Mouse (Mus musculus) intestine, embryonic 15.5 days (tissue): Measurements from ENCODE around the gene Cdc42se1. TPM values are rescaled to one million over a fixed set of nuclear protein-coding genes. Genes with fewer than 3 reads are reported as not detected.

ENCODE experiments used
- ATAC-seq: fragments of 200-750 bp; cut with Nextera tagmentation; 2 replicates; pipeline ENCODE4 v1.8.0; 2017; ENCODE audit warnings: moderate TSS enrichment, moderate library complexity
- H3K27ac ChIP-seq: fragments of 300-500 bp; sonication (generic); 2 replicates; pipeline ENCODE4 v1.5.1; 2015; ENCODE audit warnings: mild to moderate bottlenecking, inconsistent platforms
- H3K27me3 ChIP-seq: fragments of 300-500 bp; sonication (generic); replicated peaks from 2 replicates; pipeline ENCODE4 v1.6.1; 2015; ENCODE audit warnings: inconsistent platforms
- H3K36me3 ChIP-seq: fragments of 300-500 bp; sonication (generic); 2 replicates; pipeline ENCODE4 v1.6.1; 2015; ENCODE audit warnings: inconsistent platforms
- H3K4me1 ChIP-seq: fragments of 300-500 bp; sonication (generic); replicated peaks from 2 replicates; pipeline ENCODE4 v1.6.1; 2015; ENCODE audit warnings: inconsistent platforms
- H3K4me2 ChIP-seq: fragments of 300-500 bp; sonication (generic); replicated peaks from 2 replicates; pipeline ENCODE4 v1.6.1; 2015; ENCODE audit warnings: mild to moderate bottlenecking, inconsistent platforms
- H3K4me3 ChIP-seq: fragments of 300-500 bp; sonication (generic); replicated peaks from 2 replicates; pipeline ENCODE4 v1.5.1; 2015; ENCODE audit warnings: inconsistent platforms
- H3K9ac ChIP-seq: fragments of 300-500 bp; sonication (generic); 2 replicates; pipeline ENCODE4 v1.6.1; 2015; ENCODE audit warnings: inconsistent platforms
- H3K9me3 ChIP-seq: fragments of 300-500 bp; sonication (generic); 2 replicates; pipeline ENCODE4 v1.6.1; 2016; ENCODE audit warnings: inconsistent platforms
- WGBS: fragments of 180-500 bp; shearing (Covaris S2); methylation state at CpG from one replicate; pipeline ENCODE4 v1.1.7; 2015; 5-methylcytosine and 5-hydroxymethylcytosine counted together
- polyA plus RNA-seq: library from polyadenylated mRNA; unstranded; fragments of >200 nt; fragmentation: Nextera tagmentation; extraction: Ambion mirVana; gene quantifications from 2 replicates; pipeline ENCODE4 v1.2.1, GENCODE M21; 2015

The Cdc42se1 gene
- polyA plus RNA-seq, 1 experiment from 2014 or later, result 74.3 TPM

GRCm38 (mm10) chr3:95266052-95266451, 37.5 kb downstream of the Cdc42se1 start:
- Histone ChIP-seq H3K4me3 (no peak overlapping the region), H3K27ac (no peak overlapping the region), H3K36me3 (peaks cover 19% of the 10 kb centered on the region), H3K9ac (no peak overlapping the region), H3K27me3 (no peaks in the 10 kb centered on the region), H3K4me1 (no peaks in the 10 kb centered on the region), H3K9me3 (no peaks in the 10 kb centered on the region), H3K4me2 (no peak overlapping the region)
- no peak for ATAC-seq
- WGBS, result 89% methylated on average over 3 of the region's 3 CpGs

- no peak overlapping the region for H3K4me2 ChIP-seq
- no peak overlapping the region for H3K9ac ChIP-seq
- no peak overlapping the region for H3K27ac ChIP-seq
- H3K27me3 ChIP-seq, result no peaks in the 10 kb centered on the region
- no peaks in the 10 kb centered on the region for H3K4me1 ChIP-seq
- peaks cover 15% of the 10 kb centered on the region; the same call in 1 of the 2 replicates for H3K36me3 ChIP-seq
- no peaks in the 10 kb centered on the region for H3K9me3 ChIP-seq
- ATAC-seq, result no peak; the same call in 1 of the 2 replicates
- H3K4me3 ChIP-seq, result no peak overlapping the region
These were observed 39.3 kb downstream of the Cdc42se1 start for GRCm38 (mm10) chr3:95267855-95268254.

- WGBS, result 86% methylated on average over 5 of the region's 5 CpGs
- Histone ChIP-seq H3K36me3 (0 out of 2 replicates have a peak, but pooled peaks cover 10% of the 10 kb centered on the region), H3K9me3 (no peaks in the 10 kb centered on the region), H3K27me3 (no peaks in the 10 kb centered on the region), H3K9ac (no peak overlapping the region), H3K4me1 (no peaks in the 10 kb centered on the region), H3K4me3 (no peak overlapping the region), H3K4me2 (no peak overlapping the region), H3K27ac (no peak overlapping the region)
- no peak for ATAC-seq
These were observed 41.3 kb downstream of the Cdc42se1 start for GRCm38 (mm10) chr3:95269789-95270188.

GRCm38 (mm10) chr3:95270766-95271364, 42.3 kb downstream of the Cdc42se1 start:
- H3K27ac ChIP-seq, result no peak overlapping the region
- H3K36me3 ChIP-seq, result 0 out of 2 replicates have a peak, but pooled peaks cover 10% of the 10 kb centered on the region
- no peaks in the 10 kb centered on the region for H3K27me3 ChIP-seq
- H3K4me2 ChIP-seq, result no peak overlapping the region
- ATAC-seq, result no peak
- no peaks in the 10 kb centered on the region for H3K9me3 ChIP-seq
- 83% methylated on average over 12 of the region's 12 CpGs for WGBS
- H3K9ac ChIP-seq, result no peak overlapping the region
- no peak overlapping the region for H3K4me3 ChIP-seq
- H3K4me1 ChIP-seq, result no peaks in the 10 kb centered on the region

GRCm38 (mm10) chr3:95273471-95273870, 44.9 kb downstream of the Cdc42se1 start:
- Histone ChIP-seq H3K4me1 (0 out of 2 replicates have a peak, but pooled peaks cover 7% of the 10 kb centered on the region), H3K9me3 (no peaks in the 10 kb centered on the region), H3K4me3 (no peak overlapping the region), H3K9ac (no peak overlapping the region), H3K36me3 (no peaks in the 10 kb centered on the region), H3K4me2 (no peak overlapping the region), H3K27me3 (no peaks in the 10 kb centered on the region), H3K27ac (no peak overlapping the region)
- no peak for ATAC-seq
- WGBS, result 89% methylated on average over 5 of the region's 5 CpGs

GRCm38 (mm10) chr3:95274453-95274852, 45.9 kb downstream of the Cdc42se1 start:
- WGBS, result 93% methylated on average over 4 of the region's 4 CpGs
- H3K27ac ChIP-seq, result no peak overlapping the region
- no peak overlapping the region for H3K4me3 ChIP-seq

GRCm38 (mm10) chr3:95275161-95275560, 46.6 kb downstream of the Cdc42se1 start:
- no peaks in the 10 kb centered on the region for H3K36me3 ChIP-seq
- no peak overlapping the region for H3K9ac ChIP-seq
- 73% methylated on average over 6 of the region's 6 CpGs for WGBS
- 0 out of 2 replicates have a peak, but pooled peaks cover 7% of the 10 kb centered on the region for H3K4me1 ChIP-seq
- no peak overlapping the region for H3K4me3 ChIP-seq
- no peak overlapping the region for H3K4me2 ChIP-seq
- no peaks in the 10 kb centered on the region for H3K9me3 ChIP-seq
- ATAC-seq, result no peak
- H3K27me3 ChIP-seq, result no peaks in the 10 kb centered on the region
- H3K27ac ChIP-seq, result no peak overlapping the region

More at GRCm38 (mm10) chr3:95274453-95274852, 45.9 kb downstream of the Cdc42se1 start:
- Histone ChIP-seq H3K9me3 (no peaks in the 10 kb centered on the region), H3K4me2 (no peak overlapping the region), H3K9ac (no peak overlapping the region), H3K4me1 (0 out of 2 replicates have a peak, but pooled peaks cover 7% of the 10 kb centered on the region), H3K36me3 (no peaks in the 10 kb centered on the region), H3K27me3 (no peaks in the 10 kb centered on the region)
- no peak for ATAC-seq

- no peak overlapping the region for H3K27ac ChIP-seq
- no peak for ATAC-seq
- no peaks in the 10 kb centered on the region for H3K9me3 ChIP-seq
- no peak overlapping the region for H3K4me3 ChIP-seq
- 65% methylated on average over 5 of the region's 5 CpGs for WGBS
- no peak overlapping the region for H3K4me2 ChIP-seq
- peaks cover 7% of the 10 kb centered on the region; the same call in 1 of the 2 replicates for H3K4me1 ChIP-seq
- H3K9ac ChIP-seq, result no peak overlapping the region
- H3K36me3 ChIP-seq, result no peaks in the 10 kb centered on the region
- H3K27me3 ChIP-seq, result no peaks in the 10 kb centered on the region
These were observed 47.9 kb downstream of the Cdc42se1 start for GRCm38 (mm10) chr3:95276428-95276934.

GRCm38 (mm10) chr3:95277149-95277551, 48.6 kb downstream of the Cdc42se1 start:
- ATAC-seq, result no peak
- H3K27ac ChIP-seq, result no peak overlapping the region
- H3K4me1 ChIP-seq, result peaks cover 7% of the 10 kb centered on the region; the same call in 1 of the 2 replicates

GRCm38 (mm10) chr3:95280747-95281146, 52.2 kb downstream of the Cdc42se1 start:
- peaks cover 22% of the 10 kb centered on the region for H3K4me1 ChIP-seq
- 8% methylated on average over 8 of the region's 8 CpGs for WGBS
- H3K27me3 ChIP-seq, result no peaks in the 10 kb centered on the region
- H3K4me3 ChIP-seq, result peak overlapping the region; percentile 72
- peak overlapping the region; percentile 79 for H3K4me2 ChIP-seq
- no peaks in the 10 kb centered on the region for H3K9me3 ChIP-seq
- peak overlapping the region; percentile 79 for H3K9ac ChIP-seq
- no peak for ATAC-seq
- H3K27ac ChIP-seq, result peak overlapping the region; percentile 88
- H3K36me3 ChIP-seq, result no peaks in the 10 kb centered on the region

More at GRCm38 (mm10) chr3:95277149-95277551, 48.6 kb downstream of the Cdc42se1 start:
- H3K9me3 ChIP-seq, result no peaks in the 10 kb centered on the region
- H3K4me2 ChIP-seq, result no peak overlapping the region
- no peaks in the 10 kb centered on the region for H3K36me3 ChIP-seq
- no peaks in the 10 kb centered on the region for H3K27me3 ChIP-seq
- H3K9ac ChIP-seq, result no peak overlapping the region
- no peak overlapping the region for H3K4me3 ChIP-seq
- WGBS, result 88% methylated on average over 1 of the region's 1 CpGs

GRCm38 (mm10) chr3:95281216-95282126, 52.9 kb downstream of the Cdc42se1 start, which contains the start of the genes Mindy1 and Prune1:
Gene Mindy1 (plus strand): TSS chr3:95281345.
Gene Prune1 (minus strand): TSS chr3:95282076.
- Histone ChIP-seq H3K27ac (peak within 1 kb of the TSS; percentile 97), H3K27me3 (no peaks in the 10 kb centered on the region), H3K4me2 (peak within 1 kb of the TSS; percentile 79), H3K36me3 (no peaks in the 10 kb centered on the region), H3K9ac (peak within 1 kb of the TSS; percentile 79), H3K9me3 (no peaks in the 10 kb centered on the region), H3K4me3 (peak within 1 kb of the TSS; percentile 72), H3K4me1 (peaks cover 22% of the 10 kb centered on the region)
- under 1% methylated on average over 53 of the region's 53 CpGs for whole genome bisulfite sequencing
- ATAC-seq, result peak; percentile 91

- H3K36me3 ChIP-seq, result no peaks in the 10 kb centered on the region
- ATAC-seq, result peak; percentile 14; the same call in 1 of the 2 replicates
- peak overlapping the region; percentile 60 for H3K4me3 ChIP-seq
- H3K9me3 ChIP-seq, result no peaks in the 10 kb centered on the region
- H3K27me3 ChIP-seq, result no peaks in the 10 kb centered on the region
- H3K4me2 ChIP-seq, result peak overlapping the region; percentile 79
- peak overlapping the region; percentile 97 for H3K27ac ChIP-seq
- WGBS, result under 1% methylated on average over 11 of the region's 11 CpGs
- peak overlapping the region; percentile 78 for H3K9ac ChIP-seq
- peaks cover 16% of the 10 kb centered on the region for H3K4me1 ChIP-seq
These were observed 53.9 kb downstream of the Cdc42se1 start for GRCm38 (mm10) chr3:95282381-95282864.
